Mouse (Mus musculus): Measurements from ENCODE around the gene Gse1.

DNA sequence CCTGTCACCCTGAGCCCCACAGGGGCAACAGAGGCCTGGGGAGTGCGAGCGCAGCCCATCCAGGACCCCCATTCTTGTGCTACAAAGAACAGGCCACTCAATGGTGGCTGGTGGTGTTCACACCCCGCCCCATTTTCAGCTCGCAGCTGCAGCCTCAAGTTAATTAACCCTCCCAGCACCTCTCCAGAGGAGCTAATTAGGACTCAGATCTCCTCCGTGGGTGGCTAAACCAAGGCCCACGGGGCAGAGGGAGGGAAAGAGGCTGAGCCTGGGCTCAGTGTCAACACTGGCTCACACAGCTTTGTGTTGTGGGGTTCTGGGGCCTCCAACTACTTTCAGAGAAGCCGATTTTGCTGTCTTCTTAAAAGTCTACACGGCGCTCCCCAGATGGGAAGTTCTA lies 75.8 kb downstream of the Gse1 start:
- no peak for TF ChIP-seq CTCF (IDR thresholded peaks at IDR 0.05; ENCODE audit: borderline replicate concordance, insufficient read depth, low read depth, low read length)
- TF ChIP-seq POLR2A (IDR thresholded peaks at IDR 0.05; ENCODE audit: borderline replicate concordance, insufficient read depth, low read length), result no peak

Measured in cerebellum, adult 2 months (tissue).